Mouse (Mus musculus) heart, postnatal 10 days (tissue): ENCODE data around the gene Gm6176. TPM values are rescaled to one million over a fixed set of nuclear protein-coding genes. Genes with fewer than 3 reads are reported as not detected.
"Not testable (repeated sequence)": the region's sequence is repeated elsewhere in the genome, so short reads cannot be mapped to it uniquely, and the experiment has no call there.

Experiments used
- DNase-seq, 2 experiments: peaks; one replicate each; pipeline ENCODE4 v3.0.0; 2021
- intact Hi-C: fragments of 180-260 bp; cut with DNase I; formaldehyde crosslinking; loops from one replicate; pipeline ENCODE4 v1.15.1; 2025
- total RNA-seq, 2 experiments: library from RNA; stranded (reverse); gene quantifications; 2 replicates each; pipeline ENCODE4 v1.2.3; 2021

Gm6176 gene
- not detected for total RNA-seq

GRCm38 (mm10) chr7:22056205-22056604 lies at the start of gene Gm6176:
Gene Gm6176 (minus strand): TSS chr7:22056305.
- DNase-seq, intact Hi-C loops: not testable (repeated sequence)

GRCm38 (mm10) chr7:22068757-22069156 lies 12.7 kb upstream of the Gm6176 start, which contains the start of gene Vmn1r139:
Gene Vmn1r139 (plus strand): TSS chr7:22069057.
- intact Hi-C loops, DNase-seq: not testable (repeated sequence)

- intact Hi-C loops, DNase-seq: not testable (repeated sequence)
Measured at GRCm38 (mm10) chr7:22028797-22029196, 27.3 kb downstream of the Gm6176 start, which contains the start of gene Vmn1r138. Gene Vmn1r138 (minus strand): TSS chr7:22028897.

Other genes starting within 250 kb of the Gm6176 start
- not detected for gene Vmn1r135, start 224.0 kb downstream of the Gm6176 start, total RNA-seq
- gene Gm5725, start 212.0 kb downstream of the Gm6176 start, total RNA-seq: not detected
- not detected for gene Gm5891, start 135.0 kb downstream of the Gm6176 start, total RNA-seq
- gene Vmn1r137, start 61.7 kb downstream of the Gm6176 start, total RNA-seq: not detected
- gene Vmn1r138, start 27.4 kb downstream of the Gm6176 start, total RNA-seq: not detected
- not detected for gene Vmn1r139, start 12.8 kb upstream of the Gm6176 start, total RNA-seq
- not detected for gene Gm16451, start 61.9 kb upstream of the Gm6176 start, total RNA-seq
- not detected for gene Gm10666, start 78.4 kb upstream of the Gm6176 start, total RNA-seq
- gene Vmn1r142, start 107.7 kb upstream of the Gm6176 start, total RNA-seq: not detected
- not detected for gene Vmn1r143, start 133.1 kb upstream of the Gm6176 start, total RNA-seq
- gene Gm8653, start 145.0 kb upstream of the Gm6176 start, total RNA-seq: not detected
- not detected for gene Gm8453, start 173.2 kb upstream of the Gm6176 start, total RNA-seq